Mouse (Mus musculus): ENCODE measurements at regions not wholly inside any gene's neighbourhood (a gene's known extent, or its start where the extent isn't known, plus 50 kb on each side); places are given as distances from the start of the nearest gene placed in this dataset.

- no peaks in the 10 kb centered on the region for H3K4me1 ChIP-seq (ENCODE audit: control insufficient read depth, insufficient read depth, low read length)
- 80% methylated on average over 8 of the region's 10 CpGs for whole genome bisulfite sequencing
- H3K27ac ChIP-seq (ENCODE audit: control insufficient read depth, insufficient read depth, low read depth, low read length, poor library complexity): no peak overlapping the region
- no peak for TF ChIP-seq CTCF (IDR thresholded peaks at IDR 0.05; ENCODE audit: control insufficient read depth, insufficient read depth, low read length)
- TF ChIP-seq POLR2A (IDR thresholded peaks at IDR 0.05; ENCODE audit: borderline replicate concordance, control insufficient read depth, low read depth, low read length): no peak
- H3K4me3 ChIP-seq (replicated peaks; ENCODE audit: control insufficient read depth, low read depth, low read length): no peak overlapping the region
Measured at GRCm38 (mm10) chr19:21012391-21012790, 58.4 kb upstream of the Tmc1 start.

- no peak overlapping the region for H3K4me3 ChIP-seq (replicated peaks; ENCODE audit: control insufficient read depth, low read depth, low read length)
- 82% methylated on average over 2 of the region's 2 CpGs for WGBS
- H3K4me1 ChIP-seq (ENCODE audit: control insufficient read depth, insufficient read depth, low read length): no peaks in the 10 kb centered on the region
- no peak overlapping the region for H3K27ac ChIP-seq (ENCODE audit: control insufficient read depth, insufficient read depth, low read depth, low read length, poor library complexity)
- no peak for TF ChIP-seq POLR2A (IDR thresholded peaks at IDR 0.05; ENCODE audit: borderline replicate concordance, control insufficient read depth, low read depth, low read length)
- no peak for TF ChIP-seq CTCF (IDR thresholded peaks at IDR 0.05; ENCODE audit: control insufficient read depth, insufficient read depth, low read length)
Measured at GRCm38 (mm10) chr19:21009607-21010006, 55.6 kb upstream of the Tmc1 start.

- H3K4me3 ChIP-seq (replicated peaks; ENCODE audit: control insufficient read depth, low read depth, low read length): no peak overlapping the region
- WGBS: 83% methylated on average over 2 of the region's 2 CpGs
- TF ChIP-seq CTCF (IDR thresholded peaks at IDR 0.05; ENCODE audit: control insufficient read depth, insufficient read depth, low read length) (no peak), POLR2A (IDR thresholded peaks at IDR 0.05; ENCODE audit: borderline replicate concordance, control insufficient read depth, low read depth, low read length) (no peak)
- H3K4me1 ChIP-seq (ENCODE audit: control insufficient read depth, insufficient read depth, low read length): no peaks in the 10 kb centered on the region
- no peak overlapping the region for H3K27ac ChIP-seq (ENCODE audit: control insufficient read depth, insufficient read depth, low read depth, low read length, poor library complexity)
Measured at GRCm38 (mm10) chr19:21004411-21004810, 50.4 kb upstream of the Tmc1 start.

Measured in bone marrow, adult 2 months (tissue).